Mouse (Mus musculus) limb, embryonic 11.5 days (tissue): Measurements from ENCODE around the gene Prss42. TPM values are rescaled to one million over a fixed set of nuclear protein-coding genes. Genes with fewer than 3 reads are reported as not detected.
"Not testable (repeated sequence)": the region's sequence is repeated elsewhere in the genome, so short reads cannot be mapped to it uniquely, and the experiment has no call there.

Experiments used
- ATAC-seq: fragments of 200-750 bp; cut with Nextera tagmentation; 2 replicates; pipeline ENCODE4 v1.8.0; 2017; ENCODE audit warnings: low read depth; ENCODE audit not compliant: insufficient number of reproducible peaks, low FRiP score, low TSS enrichment
- DNase-seq: peaks from one replicate; pipeline ENCODE4 v3.0.0-alpha.2; 2015; ENCODE audit warnings: low spot score
- H3K27ac ChIP-seq: fragments of 300-500 bp; sonication (generic); replicated peaks from 2 replicates; pipeline ENCODE4 v1.5.1; 2014; ENCODE audit warnings: low read depth, mild to moderate bottlenecking, low read length
- H3K27me3 ChIP-seq: fragments of 300-500 bp; sonication (generic); 2 replicates; pipeline ENCODE4 v1.6.1; 2014; ENCODE audit warnings: mild to moderate bottlenecking, low read length, mixed read lengths; ENCODE audit not compliant: control insufficient read depth, insufficient read depth
- H3K36me3 ChIP-seq: fragments of 300-500 bp; sonication (generic); 2 replicates; pipeline ENCODE4 v1.6.1; 2014; ENCODE audit warnings: mild to moderate bottlenecking, low read length, moderate library complexity, mixed read lengths; ENCODE audit not compliant: control insufficient read depth, insufficient read depth
- H3K4me1 ChIP-seq: fragments of 300-500 bp; sonication (generic); 2 replicates; pipeline ENCODE4 v1.6.1; 2014; ENCODE audit warnings: low read length, mixed read lengths; ENCODE audit not compliant: control insufficient read depth, insufficient read depth
- H3K4me2 ChIP-seq: fragments of 300-500 bp; sonication (generic); 2 replicates; pipeline ENCODE4 v1.6.1; 2014; ENCODE audit warnings: low read depth, mild to moderate bottlenecking, moderate library complexity; ENCODE audit not compliant: severe bottlenecking
- H3K4me3 ChIP-seq: fragments of 300-500 bp; sonication (generic); 2 replicates; pipeline ENCODE4 v1.5.1; 2014; ENCODE audit warnings: low read depth, low read length
- H3K9ac ChIP-seq: fragments of 300-500 bp; sonication (generic); 2 replicates; pipeline ENCODE4 v1.6.1; 2014; ENCODE audit warnings: mild to moderate bottlenecking, low read length
- H3K9me3 ChIP-seq: fragments of 300-500 bp; sonication (generic); 2 replicates; pipeline ENCODE4 v1.6.1; 2016; ENCODE audit warnings: low read length; ENCODE audit not compliant: control insufficient read depth
- WGBS: fragments of 180-500 bp; shearing (Covaris S2); extraction: QIAGEN DNeasy Blood & Tissue Kit; methylation state at CpG from one replicate; pipeline ENCODE4 v1.1.7; 2014; 5-methylcytosine and 5-hydroxymethylcytosine counted together
- polyA plus RNA-seq: library from polyadenylated mRNA; unstranded; fragments of >200 nt; fragmentation: Nextera tagmentation; extraction: Ambion mirVana; gene quantifications from 2 replicates; pipeline ENCODE4 v1.2.1, GENCODE M21; 2014

Gene Prss42
- polyA plus RNA-seq, 1 experiment from 2014 or later = not detected

GRCm38 (mm10) chr9:110800834-110801479 is 3.0 kb downstream of the Prss42 start:
- Histone ChIP-seq H3K9me3 (no peaks in the 10 kb centered on the region), H3K9ac (no peak overlapping the region), H3K4me2 (no peak overlapping the region), H3K27ac (no peak overlapping the region), H3K4me1 (no peaks in the 10 kb centered on the region), H3K4me3 (no peak overlapping the region), H3K36me3 (no peaks in the 10 kb centered on the region), H3K27me3 (no peaks in the 10 kb centered on the region)
- DNase-seq = no peak
- WGBS = 88% methylated on average over 8 of the region's 8 CpGs
- no peak for ATAC-seq

GRCm38 (mm10) chr9:110803294-110803693 is 5.3 kb downstream of the Prss42 start:
- H3K4me1 ChIP-seq = no peaks in the 10 kb centered on the region
- WGBS = 63% methylated on average over 4 of the region's 4 CpGs
- H3K9me3 ChIP-seq = no peaks in the 10 kb centered on the region
- H3K36me3 ChIP-seq = no peaks in the 10 kb centered on the region
- no peak overlapping the region for H3K4me3 ChIP-seq
- no peak overlapping the region for H3K27ac ChIP-seq
- H3K27me3 ChIP-seq = no peaks in the 10 kb centered on the region
- DNase-seq = no peak
- no peak for ATAC-seq
- H3K4me2 ChIP-seq = no peak overlapping the region
- H3K9ac ChIP-seq = no peak overlapping the region

- Histone ChIP-seq H3K4me1 (no peaks in the 10 kb centered on the region), H3K4me2 (no peak overlapping the region), H3K27me3 (no peaks in the 10 kb centered on the region), H3K27ac (no peak overlapping the region), H3K9ac (no peak overlapping the region), H3K36me3 (no peaks in the 10 kb centered on the region), H3K4me3 (no peak overlapping the region), H3K9me3 (no peaks in the 10 kb centered on the region)
- 84% methylated on average over 4 of the region's 4 CpGs for WGBS
- ATAC-seq (no peak), DNase-seq (no peak)
These were observed 12.1 kb downstream of the Prss42 start for GRCm38 (mm10) chr9:110810051-110810450.

- H3K27ac ChIP-seq = no peak within 1 kb of the TSS
- no peaks in the 10 kb centered on the region for H3K27me3 ChIP-seq
- ATAC-seq = no peak
- H3K9me3 ChIP-seq = no peaks in the 10 kb centered on the region
- no peak within 1 kb of the TSS for H3K4me3 ChIP-seq
- no peak within 1 kb of the TSS for H3K4me2 ChIP-seq
- H3K9ac ChIP-seq = no peak within 1 kb of the TSS
- WGBS = 52% methylated on average over 18 of the region's 18 CpGs
- no peak for DNase-seq
- no peaks in the 10 kb centered on the region for H3K4me1 ChIP-seq
- H3K36me3 ChIP-seq = no peaks in the 10 kb centered on the region
These were observed 15.8 kb downstream of the Prss42 start, which contains the start of gene Prss44 for GRCm38 (mm10) chr9:110813789-110814188. Gene Prss44, plus strand, starts transcription at chr9:110813994.

- not testable (repeated sequence) for H3K9me3 ChIP-seq, H3K4me2 ChIP-seq, H3K4me1 ChIP-seq, H3K9ac ChIP-seq, H3K27ac ChIP-seq, DNase-seq, H3K36me3 ChIP-seq, H3K4me3 ChIP-seq, ATAC-seq, H3K27me3 ChIP-seq
These were observed 22.6 kb downstream of the Prss42 start for GRCm38 (mm10) chr9:110820546-110820945.

GRCm38 (mm10) chr9:110821436-110821835 is 23.5 kb downstream of the Prss42 start:
- H3K9me3 ChIP-seq = no peaks in the 10 kb centered on the region
- H3K36me3 ChIP-seq = no peaks in the 10 kb centered on the region
- H3K9ac ChIP-seq = no peak overlapping the region
- H3K4me1 ChIP-seq = no peaks in the 10 kb centered on the region
- no peak overlapping the region for H3K27ac ChIP-seq
- H3K27me3 ChIP-seq = no peaks in the 10 kb centered on the region
- no peak overlapping the region for H3K4me3 ChIP-seq
- H3K4me2 ChIP-seq = no peak overlapping the region
- 84% methylated on average over 7 of the region's 7 CpGs for WGBS
- ATAC-seq (no peak), DNase-seq (no peak)

- Histone ChIP-seq H3K27me3 (no peaks in the 10 kb centered on the region), H3K36me3 (no peaks in the 10 kb centered on the region), H3K9me3 (no peaks in the 10 kb centered on the region), H3K9ac (no peak overlapping the region), H3K27ac (no peak overlapping the region), H3K4me2 (no peak overlapping the region), H3K4me3 (no peak overlapping the region), H3K4me1 (no peaks in the 10 kb centered on the region)
- DNase-seq = no peak
- WGBS = 78% methylated on average over 4 of the region's 4 CpGs
- ATAC-seq = no peak
These were observed 27.5 kb downstream of the Prss42 start for GRCm38 (mm10) chr9:110825426-110825825.

GRCm38 (mm10) chr9:110825832-110826231 is 27.9 kb downstream of the Prss42 start:
- 82% methylated on average over 7 of the region's 7 CpGs for WGBS
- H3K36me3 ChIP-seq = no peaks in the 10 kb centered on the region

GRCm38 (mm10) chr9:110826390-110826789 is 28.4 kb downstream of the Prss42 start, which contains the start of gene Prss43:
Gene Prss43, plus strand, starts transcription at chr9:110826690.
- H3K27ac ChIP-seq = no peak within 1 kb of the TSS
- WGBS = 83% methylated on average over 3 of the region's 3 CpGs
- no peak for ATAC-seq

More at GRCm38 (mm10) chr9:110825832-110826231, 27.9 kb downstream of the Prss42 start:
- DNase-seq = no peak
- ATAC-seq = no peak
- Histone ChIP-seq H3K4me1 (no peaks in the 10 kb centered on the region), H3K9me3 (no peaks in the 10 kb centered on the region), H3K4me3 (no peak overlapping the region), H3K27ac (no peak overlapping the region), H3K27me3 (no peaks in the 10 kb centered on the region), H3K9ac (no peak overlapping the region), H3K4me2 (no peak overlapping the region)

More at GRCm38 (mm10) chr9:110826390-110826789, 28.4 kb downstream of the Prss42 start, which contains the start of gene Prss43:
- H3K9me3 ChIP-seq = no peaks in the 10 kb centered on the region
- no peak within 1 kb of the TSS for H3K4me3 ChIP-seq
- no peak for DNase-seq
- H3K27me3 ChIP-seq = no peaks in the 10 kb centered on the region
- no peaks in the 10 kb centered on the region for H3K36me3 ChIP-seq
- no peaks in the 10 kb centered on the region for H3K4me1 ChIP-seq
- no peak within 1 kb of the TSS for H3K9ac ChIP-seq
- no peak within 1 kb of the TSS for H3K4me2 ChIP-seq
